Mouse (Mus musculus): ENCODE data around the gene 1700129C05Rik.

Gene 1700129C05Rik

GRCm38 (mm10) chr14:59142793-59143192 is at the start of gene 1700129C05Rik:
1700129C05Rik (minus strand) TSS chr14:59142893.
- no peak for DNase-seq

- no peak for DNase-seq
These were observed 43.4 kb upstream of the 1700129C05Rik start for GRCm38 (mm10) chr14:59186121-59186520.

- DNase-seq: no peak
These were observed 42.8 kb upstream of the 1700129C05Rik start for GRCm38 (mm10) chr14:59185514-59185913.

- DNase-seq: no peak
These were observed 40.0 kb upstream of the 1700129C05Rik start for GRCm38 (mm10) chr14:59182732-59183131.

GRCm38 (mm10) chr14:59178649-59179048 is 36.0 kb upstream of the 1700129C05Rik start, which contains the start of gene Gm5142:
Gm5142 (minus strand) TSS chr14:59178749.
- DNase-seq: no peak

GRCm38 (mm10) chr14:59157016-59157698 is 14.5 kb upstream of the 1700129C05Rik start:
- no peak for DNase-seq

- DNase-seq: no peak
These were observed 12.9 kb upstream of the 1700129C05Rik start for GRCm38 (mm10) chr14:59155589-59155988.

GRCm38 (mm10) chr14:59114281-59114680 is 28.4 kb downstream of the 1700129C05Rik start:
- no peak for DNase-seq

GRCm38 (mm10) chr14:59104006-59104605 is 38.6 kb downstream of the 1700129C05Rik start:
- DNase-seq: no peak

- no peak for DNase-seq
These were observed 49.1 kb downstream of the 1700129C05Rik start for GRCm38 (mm10) chr14:59093601-59094000.

GRCm38 (mm10) chr14:59084396-59084795 is 58.3 kb downstream of the 1700129C05Rik start:
- DNase-seq: peak; percentile 43

Measured in right cerebral cortex, postnatal 4 days (tissue).